Mouse (Mus musculus) c-Kit-negative CD71-positive TER-119-positive erythroid progenitor cells, embryonic 14.5 days (primary cell): Measurements from ENCODE around the gene Rgs3.

Source experiments
- DNase-seq: peaks from one replicate; pipeline ENCODE4 v3.0.0-alpha.2; 2013; ENCODE audit warnings: low read depth, low spot score

The Rgs3 gene

DNA sequence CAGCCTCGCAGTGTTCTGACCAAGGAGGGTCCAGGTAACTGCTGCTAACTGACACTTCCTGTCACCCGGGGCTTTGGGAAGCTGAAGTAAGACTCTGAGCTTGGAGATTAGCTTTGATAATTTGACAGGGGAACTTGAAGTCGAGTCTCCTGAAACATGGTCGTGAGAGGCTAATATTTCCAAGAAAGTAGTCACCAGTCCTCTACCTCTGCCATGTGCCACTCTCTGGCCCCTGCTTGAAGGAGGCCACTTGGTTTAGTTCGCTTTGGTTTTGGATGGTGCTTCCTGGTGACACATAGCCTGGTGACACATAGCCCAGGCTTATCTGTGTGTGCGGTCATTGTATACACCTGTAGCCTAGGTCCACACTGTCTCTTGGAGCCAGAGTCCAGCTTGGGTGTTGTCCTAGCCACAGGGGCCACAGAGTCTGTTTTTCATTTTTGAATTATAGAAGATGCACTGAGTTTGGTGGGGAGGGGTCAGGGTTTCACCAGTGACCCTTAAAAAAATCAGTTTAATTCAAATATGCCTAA lies at the start of gene Rgs3:
Rgs3 (plus strand) TSS at position 51 of the 533 bp plus-strand sequence.
- no peak for DNase-seq

DNA sequence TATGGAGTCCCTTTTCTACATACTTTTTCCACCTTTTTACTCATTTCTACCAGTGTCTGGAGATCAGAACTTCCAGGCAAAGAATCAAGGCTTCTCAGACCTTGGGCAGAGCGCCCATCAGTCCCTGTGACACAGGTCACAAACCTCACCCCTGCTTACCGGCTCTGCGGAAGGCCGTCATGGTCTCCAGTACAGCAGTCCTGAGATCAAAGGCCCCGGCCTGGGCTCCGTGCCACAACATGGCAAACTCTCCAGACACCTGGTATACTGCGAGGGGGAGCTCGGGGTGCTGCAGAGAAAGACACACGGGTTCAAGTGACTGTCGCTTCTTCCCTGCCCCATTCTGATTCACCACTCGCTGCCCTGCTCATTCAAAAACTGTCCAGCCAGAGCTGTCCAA lies 49.7 kb upstream of the Rgs3 start:
- no peak for DNase-seq

DNA sequence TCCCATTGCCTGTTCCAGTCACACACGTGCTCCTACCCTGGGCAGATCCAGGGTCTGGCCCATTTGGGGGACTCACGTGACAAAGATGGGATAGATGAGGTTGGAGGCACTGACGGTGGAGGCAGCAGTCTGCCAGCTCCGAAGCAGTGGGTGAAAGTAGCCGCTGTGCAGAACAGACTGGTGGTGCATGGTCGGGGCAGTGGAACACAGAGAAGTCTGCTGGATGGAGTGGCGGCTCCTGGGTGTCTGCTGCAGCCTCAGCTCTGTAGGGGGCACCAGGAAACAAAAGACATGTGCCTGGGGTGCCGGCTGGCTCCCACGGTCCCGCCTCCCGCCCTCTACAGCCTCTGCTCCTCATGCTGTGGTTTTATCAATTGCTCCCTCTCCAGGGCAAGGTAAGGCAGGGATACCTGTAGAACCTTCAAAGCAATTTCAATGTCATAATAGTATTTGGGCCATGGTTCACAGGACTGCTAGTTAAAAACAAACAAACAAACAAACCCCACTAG lies 45.6 kb upstream of the Rgs3 start:
- no peak for DNase-seq

DNA sequence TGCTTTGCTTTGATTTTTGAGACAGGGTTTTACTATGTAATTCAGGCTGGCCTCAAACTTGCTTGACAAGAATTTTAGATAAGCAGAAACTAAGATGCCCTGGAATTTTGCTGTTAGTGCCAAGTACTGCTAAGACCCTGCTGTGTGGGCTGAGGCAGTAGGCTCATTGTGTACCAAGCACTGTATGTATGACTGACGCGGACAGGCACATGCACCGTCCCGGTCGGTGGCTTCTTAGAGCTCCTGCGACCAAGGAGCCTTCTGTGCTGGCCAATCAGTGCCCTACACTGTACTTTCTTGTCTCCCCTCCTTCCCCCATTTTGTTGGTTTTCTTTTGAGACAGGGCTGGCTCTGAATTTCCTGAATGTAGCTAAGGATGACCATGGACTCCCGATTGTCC lies 44.7 kb upstream of the Rgs3 start:
- no peak for DNase-seq

DNA sequence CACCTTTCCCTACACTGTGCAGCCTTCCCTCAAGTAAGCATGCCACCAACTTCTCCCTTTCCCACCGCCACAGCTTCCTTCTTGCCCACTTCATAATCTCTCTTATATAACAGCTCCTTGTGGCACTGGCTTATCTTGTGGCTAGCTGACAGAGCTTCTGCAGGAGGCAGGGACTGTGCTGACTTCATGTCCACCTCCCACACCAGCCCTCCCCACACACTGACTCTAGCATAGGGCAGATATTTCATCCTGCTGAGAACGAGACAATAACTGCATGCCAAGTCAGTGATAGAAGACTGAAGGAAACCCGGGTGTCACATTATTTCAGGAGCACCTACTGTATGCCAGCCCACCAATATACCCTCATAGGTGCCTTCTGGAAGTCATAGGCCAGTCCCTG lies 44.2 kb upstream of the Rgs3 start:
- DNase-seq, result peak; percentile 64

DNA sequence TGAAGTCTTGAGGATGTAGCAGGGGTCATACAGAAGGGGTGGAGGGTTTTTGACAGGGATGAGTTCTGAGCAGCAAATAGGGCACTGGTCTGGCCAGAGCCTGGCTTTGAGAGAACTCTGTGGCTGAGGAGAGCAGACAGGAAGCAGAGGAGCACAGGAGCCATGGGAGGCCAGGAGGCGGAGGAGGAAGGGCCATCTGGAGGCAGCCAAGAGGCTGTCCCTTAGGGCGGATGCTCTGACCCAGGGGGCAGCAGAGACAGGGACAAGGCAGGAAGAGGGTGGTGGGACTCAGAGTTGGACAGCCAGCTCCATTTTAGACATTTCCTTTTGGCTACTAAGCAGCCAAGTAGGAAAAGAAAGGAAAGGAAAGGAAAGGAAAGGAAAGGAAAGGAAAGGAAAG lies 43.6 kb upstream of the Rgs3 start:
- DNase-seq, result no peak

DNA sequence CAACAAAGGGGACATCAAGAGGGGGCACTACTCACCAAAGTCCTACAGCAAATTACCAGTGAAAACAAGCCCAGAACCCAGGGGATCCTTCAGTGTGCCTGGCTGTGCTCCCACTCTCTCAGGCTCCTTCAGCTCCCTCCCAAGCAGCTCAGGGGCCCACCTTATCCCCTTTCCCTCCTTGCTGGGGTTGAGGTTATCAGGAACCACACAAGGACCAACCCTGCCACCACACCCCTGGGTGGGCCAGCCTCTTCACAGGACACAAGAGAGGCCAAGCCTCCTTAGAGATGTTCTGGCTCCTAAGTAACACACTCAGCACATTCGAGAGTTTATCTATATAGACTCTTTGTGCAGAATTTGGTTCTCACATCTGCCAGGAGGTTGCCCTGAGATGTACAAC lies 43.1 kb upstream of the Rgs3 start:
- DNase-seq, result peak; percentile 99

DNA sequence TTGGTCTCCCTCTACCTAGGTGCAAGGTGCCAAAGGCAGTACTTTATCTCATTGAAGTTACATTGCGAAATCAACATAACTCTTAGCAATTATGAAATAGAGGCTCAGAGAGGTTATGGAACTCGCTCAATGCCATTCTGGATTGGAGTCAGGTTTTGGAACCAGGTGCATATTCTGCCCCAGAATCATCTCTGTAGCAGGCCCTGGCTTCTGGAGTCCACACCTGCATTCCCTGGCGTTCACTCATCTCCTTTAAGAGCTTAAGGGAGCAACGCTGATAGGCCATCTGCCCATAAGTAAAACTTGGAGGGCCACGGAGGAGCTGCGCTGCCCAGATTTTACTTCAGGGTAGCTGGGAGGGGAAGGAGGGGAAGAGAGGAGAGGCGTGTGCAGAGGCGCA lies 42.6 kb upstream of the Rgs3 start:
- DNase-seq, result peak; percentile 71

DNA sequence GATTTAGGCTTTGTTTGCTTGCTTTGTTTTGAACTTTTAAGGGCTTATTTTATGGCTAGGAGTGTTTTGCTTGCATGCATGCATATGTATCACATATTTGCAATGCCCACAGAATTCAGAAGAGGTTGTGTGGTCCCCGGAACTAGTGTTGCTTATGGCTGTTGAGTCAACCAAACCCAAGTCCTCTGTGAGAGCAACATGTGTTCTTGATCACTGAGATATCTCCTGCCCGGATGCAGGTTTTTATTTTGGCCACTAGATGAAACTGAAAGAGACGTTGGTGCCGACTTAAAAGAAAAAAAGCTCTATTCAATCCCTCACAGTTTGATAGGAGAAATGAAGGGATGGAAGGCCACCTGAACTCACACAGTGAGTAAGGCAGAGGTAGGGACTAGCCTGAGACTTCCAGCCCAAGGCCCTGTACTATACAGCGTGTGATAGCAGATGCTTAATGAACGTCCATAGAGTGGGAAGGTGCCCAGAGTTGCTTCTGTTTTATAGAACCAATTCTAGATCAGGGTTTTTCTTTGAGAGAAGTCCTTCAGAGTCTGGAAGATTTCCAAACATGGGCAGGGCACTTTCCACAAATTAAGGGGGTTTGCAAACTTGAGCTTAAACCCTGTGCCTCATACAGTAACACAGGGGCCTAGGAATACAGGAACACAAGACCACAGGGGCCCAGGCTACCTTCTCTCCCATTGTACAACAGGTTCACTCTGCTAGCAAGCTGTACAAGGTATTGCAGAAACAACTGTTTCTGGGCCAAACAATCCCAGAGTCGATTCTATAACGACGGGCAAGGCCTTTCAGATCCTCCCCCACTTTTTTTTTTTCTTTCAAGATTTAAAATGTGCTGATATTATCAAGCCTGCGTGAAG lies 41.9 kb upstream of the Rgs3 start:
- peak; percentile 57 for DNase-seq

DNA sequence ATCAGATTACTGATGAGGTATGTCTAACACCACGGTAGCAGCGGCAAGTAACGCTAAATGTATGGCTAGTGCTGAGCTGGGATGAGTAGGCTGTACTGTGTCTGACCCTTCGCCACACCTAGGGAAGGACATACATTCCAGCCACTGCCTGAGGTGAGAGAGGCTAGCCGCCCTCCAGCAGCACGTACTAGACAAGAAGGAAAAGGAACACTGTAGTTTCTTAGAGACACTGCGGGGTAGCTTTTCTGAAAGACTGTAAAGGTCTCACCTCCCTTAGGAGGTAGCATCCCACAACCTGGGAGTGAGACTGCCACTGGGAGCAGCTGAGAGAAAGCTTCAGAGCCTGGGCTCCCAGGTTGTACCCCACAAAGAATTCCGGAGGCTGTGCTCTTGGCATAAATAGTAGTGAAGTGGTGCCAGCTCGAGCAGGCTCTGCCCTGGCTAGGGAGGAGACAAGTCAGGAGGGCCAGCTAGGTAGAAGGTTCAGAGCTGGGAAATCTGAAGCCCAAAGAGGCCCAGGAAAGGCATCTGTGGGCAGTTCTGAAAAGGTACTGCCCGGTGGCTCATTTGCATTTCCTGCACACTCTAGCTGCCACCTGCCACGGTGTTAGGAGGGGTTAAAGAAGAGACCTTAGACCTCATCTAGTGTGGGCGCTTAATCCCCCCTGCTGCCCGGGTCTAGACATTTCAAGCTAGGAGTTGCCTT lies 41.1 kb upstream of the Rgs3 start:
- peak; percentile 57 for DNase-seq

DNA sequence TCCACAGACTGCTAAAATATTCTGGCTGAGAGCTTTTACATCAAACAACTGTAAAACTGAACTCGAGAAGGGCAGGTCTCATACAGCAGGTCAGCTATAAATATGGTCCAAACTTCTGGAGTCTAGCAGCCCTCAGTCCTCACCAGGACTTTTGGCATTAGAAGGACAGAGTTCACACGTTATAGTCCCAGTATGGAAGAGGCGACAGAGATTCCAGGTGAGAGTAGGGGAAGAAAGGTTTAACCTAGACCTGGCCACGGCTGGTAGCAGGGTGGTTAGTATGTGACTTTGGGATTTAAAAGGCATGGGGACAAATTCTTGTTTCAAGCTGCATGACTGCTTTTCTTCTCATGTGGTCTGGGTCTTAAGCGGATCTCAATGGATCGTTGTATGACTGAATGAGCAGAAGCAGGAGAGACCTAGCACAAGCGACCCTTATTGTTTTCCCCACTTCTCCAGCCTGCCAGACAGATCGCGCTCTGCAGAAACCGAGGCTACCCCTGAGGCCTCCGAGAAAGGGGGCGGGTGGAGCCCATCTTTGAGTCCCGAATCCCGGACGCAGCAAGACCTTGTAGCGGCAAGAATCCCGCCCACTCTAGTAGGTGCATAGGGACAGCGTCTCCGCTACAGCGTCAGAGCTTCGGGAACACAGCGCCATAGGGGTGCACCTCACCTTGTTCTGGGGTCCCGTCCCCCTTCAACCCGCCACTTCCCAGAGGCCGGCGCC lies 40.4 kb upstream of the Rgs3 start:
- DNase-seq, result no peak

DNA sequence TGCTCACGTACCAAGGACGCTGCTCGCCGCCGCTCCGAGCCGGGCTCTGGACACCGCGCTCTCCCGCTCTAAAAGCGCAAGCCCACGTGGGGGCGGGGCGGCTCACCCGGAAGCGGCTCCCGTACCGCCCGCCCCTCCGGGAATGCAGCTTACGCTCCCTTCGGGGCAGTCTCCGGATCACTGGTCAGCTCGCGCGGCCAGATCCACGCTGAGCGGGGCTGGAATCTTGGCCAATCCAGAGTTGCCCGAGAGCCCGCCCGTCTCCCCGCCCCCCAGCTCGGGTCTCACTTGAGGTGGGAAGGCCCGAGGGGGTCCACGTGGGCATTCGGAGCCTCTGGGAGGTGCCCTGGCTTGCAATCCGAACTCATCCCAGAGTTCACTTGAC lies 39.8 kb upstream of the Rgs3 start, which contains the start of gene Alad:
Alad (minus strand) TSS at position 70 of the 385 bp plus-strand sequence.
- DNase-seq, result peak; percentile 87

DNA sequence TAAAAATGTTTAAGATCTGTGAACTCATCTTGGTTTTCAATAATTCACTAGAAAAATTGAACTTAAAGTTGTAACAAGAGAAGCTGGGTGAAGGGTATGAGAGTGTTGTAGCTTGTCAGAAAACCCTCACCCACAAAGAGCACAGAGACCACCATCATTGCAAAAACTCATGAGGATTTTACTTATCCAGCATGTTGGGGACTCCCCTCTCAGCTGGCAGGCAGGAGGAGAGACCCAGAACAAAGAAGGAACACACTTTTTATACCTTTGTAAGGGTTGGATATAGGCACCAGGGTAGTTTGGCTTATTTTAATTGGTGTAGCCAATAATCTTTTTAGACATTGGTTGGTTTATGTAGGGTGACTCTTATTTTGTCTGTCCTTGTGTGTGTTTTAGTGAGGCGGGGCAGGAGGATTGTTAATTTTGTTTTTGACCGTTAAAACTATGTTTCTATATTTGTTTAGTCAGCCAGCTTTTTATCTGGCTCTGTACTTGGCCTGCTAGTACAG lies 38.7 kb upstream of the Rgs3 start:
- DNase-seq, result no peak

DNA sequence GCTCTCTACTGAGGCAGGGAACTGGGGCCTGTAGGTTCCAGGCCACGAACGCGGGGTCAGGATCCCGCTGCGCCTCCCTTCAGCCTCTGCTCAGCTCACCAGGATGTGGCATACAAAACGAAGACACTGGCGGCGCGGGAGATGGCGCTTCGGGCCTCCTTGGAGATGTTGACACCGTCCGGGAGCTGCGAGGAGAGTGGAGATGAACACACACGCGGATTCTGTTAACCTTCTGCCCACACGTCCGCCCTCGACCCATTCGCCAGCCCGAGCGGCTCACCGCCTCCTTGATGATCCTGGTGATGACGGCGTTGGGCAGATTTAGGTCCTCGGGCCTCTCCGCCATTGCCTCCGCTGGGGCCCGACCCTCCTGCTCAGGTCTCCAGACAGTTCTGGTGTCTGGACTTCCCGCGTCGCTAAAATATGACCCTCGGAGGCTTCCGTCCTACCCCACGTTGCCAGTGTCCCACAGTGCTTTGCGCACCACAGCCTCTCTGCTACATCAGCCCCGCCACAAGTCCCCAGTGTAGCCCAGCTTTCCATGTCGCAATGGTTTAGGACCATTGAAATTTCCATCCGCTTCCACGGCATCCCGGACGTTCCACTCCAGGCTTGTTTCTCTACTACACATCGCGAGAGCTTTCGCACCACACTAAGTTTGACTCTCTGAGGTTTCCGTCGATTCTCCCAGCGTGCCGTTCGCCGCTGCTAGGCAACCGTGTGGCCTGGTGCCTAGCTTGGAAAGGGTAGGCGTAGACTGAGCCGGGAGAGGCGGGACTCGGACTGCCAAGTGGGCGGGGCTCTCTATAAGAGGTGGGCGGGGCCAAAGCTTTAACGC lies 34.8 kb upstream of the Rgs3 start, which contains the start of the genes Pole3 and 4933430I17Rik:
Pole3 (minus strand) TSS at position 418 of the 838 bp plus-strand sequence.
4933430I17Rik (plus strand) TSS at position 719 of the 838 bp plus-strand sequence.
- peak; percentile 98 for DNase-seq

DNA sequence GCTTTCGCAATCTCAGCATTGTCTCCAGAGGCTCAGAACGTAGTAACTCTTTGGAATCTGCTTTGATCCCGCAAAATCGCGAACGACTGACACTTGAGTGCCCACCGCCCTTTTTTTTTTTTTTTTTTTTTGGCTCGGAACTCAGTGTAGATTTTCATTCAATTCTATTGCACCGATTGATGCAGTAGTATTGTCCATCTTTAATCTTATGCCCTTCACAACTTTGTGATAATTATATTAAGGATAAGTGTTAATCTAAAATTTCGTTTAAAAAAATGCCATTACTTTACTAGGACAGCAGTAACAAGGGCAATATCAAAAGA lies 34.2 kb upstream of the Rgs3 start:
- DNase-seq, result no peak

DNA sequence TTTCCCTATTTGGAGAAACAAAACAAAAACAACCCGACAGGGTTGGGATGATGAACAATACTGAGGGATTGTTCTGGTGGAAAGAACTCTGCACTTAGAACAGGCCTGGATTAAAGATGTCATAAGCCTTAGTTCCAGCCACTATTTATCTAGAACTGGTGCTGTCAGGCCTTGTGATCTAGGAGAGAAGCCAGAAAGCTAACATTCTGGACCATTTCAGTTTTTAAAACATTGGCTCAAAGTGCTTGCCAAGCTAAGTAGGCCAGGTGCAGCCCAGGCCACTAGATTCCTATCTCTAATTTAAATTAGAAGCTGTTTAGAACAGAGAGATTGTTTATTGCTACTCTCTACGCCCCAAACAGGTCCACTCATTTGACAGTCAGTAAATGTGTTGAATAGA lies 33.4 kb upstream of the Rgs3 start:
- DNase-seq, result no peak

DNA sequence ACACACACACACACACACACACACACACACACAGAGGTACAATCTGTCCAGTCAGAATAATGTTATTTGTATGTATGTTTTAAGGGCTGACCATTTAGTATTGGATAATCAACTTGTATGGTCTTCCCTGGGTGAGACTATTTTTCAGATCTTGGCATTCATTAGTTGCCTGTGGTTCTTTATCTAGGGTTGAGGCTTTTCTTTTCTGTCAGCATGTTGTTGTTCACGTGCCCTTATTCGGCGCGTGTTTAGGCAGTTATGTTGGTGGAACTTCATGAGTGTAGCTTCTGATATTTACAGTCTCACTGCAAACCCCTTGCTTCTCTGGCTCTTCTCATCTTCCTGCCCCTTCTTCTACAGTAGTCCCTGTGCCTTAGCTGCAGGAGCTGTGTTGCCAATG lies 32.0 kb upstream of the Rgs3 start:
- DNase-seq, result no peak

DNA sequence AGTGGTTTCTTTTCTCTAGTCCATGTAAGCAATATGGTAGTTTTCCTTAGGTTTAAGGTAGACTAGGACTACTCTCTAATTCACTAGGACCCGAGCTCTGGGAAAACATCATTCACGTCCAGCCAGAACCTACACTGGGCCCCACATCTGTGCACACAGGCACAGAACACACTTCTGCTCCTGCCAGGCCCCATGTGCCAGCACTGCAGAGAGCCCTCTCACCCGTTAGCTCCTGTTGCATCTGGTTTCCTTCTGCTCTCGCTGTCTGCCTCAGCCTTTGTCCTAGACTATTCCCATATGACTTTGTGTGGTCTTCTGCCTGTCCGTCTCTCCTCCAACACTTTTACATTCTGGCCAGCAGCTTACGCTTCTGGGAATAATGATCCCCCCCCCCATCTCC lies 25.9 kb upstream of the Rgs3 start:
- no peak for DNase-seq

DNA sequence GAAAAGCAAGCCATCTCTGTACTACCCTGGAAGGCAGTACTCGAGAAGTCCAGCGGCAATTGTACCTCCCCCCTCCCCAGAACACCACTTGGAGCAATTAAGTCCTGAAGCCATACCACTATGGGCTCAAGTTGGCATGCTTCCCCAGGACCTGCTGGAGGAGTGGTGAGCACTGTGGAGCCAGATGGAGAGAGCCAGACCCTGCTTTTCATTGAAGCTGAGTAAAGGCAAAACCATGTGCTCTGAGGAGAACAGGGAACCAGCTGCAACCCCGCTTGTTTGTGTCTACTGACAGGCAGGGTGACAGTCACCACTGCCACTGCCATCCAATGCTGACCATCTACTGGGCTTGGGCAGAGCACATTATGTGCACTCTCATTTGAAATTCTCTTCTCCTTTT lies 17.8 kb upstream of the Rgs3 start:
- no peak for DNase-seq

DNA sequence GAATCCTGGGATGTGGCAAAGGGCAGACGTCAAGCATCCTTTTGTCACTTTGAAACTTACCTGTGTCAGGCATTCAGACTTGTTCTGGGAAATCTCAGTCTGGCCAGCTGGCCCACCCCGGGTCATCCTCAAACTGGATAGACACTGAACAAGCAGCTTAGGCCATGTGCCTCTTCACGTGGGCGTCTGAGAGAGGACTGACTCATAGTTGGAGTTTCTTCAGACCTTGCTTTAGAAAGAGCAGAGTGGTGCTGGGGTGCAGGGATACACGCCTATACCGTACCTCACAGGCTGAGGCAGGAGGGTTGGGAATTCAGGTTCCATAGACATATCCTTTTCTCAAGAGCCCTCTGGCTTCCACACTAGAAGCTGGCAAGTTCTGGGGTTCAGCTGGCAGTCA lies 15.9 kb upstream of the Rgs3 start:
- DNase-seq, result no peak

DNA sequence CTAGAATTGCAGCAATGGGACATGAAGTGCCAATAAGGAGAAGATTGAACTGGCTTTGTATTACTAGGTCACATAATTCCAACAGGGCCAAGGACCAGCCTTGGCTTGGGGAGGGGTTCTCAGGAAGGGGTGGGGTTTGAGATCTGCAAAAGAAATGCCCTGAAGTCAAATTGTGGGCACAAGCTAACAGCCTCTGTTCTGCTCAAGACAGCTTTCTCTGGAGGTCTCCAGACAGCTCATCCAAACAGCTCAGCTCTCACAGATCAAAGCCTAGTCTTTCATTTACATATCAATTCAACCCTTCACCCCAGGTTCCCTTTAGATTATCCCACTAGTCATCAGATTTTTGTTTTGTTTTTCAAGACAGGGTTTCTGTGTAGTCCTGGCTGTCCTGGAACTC lies 14.8 kb upstream of the Rgs3 start:
- no peak for DNase-seq
